Mouse (Mus musculus): ENCODE measurements around the gene Sipa1l2.

DNA sequence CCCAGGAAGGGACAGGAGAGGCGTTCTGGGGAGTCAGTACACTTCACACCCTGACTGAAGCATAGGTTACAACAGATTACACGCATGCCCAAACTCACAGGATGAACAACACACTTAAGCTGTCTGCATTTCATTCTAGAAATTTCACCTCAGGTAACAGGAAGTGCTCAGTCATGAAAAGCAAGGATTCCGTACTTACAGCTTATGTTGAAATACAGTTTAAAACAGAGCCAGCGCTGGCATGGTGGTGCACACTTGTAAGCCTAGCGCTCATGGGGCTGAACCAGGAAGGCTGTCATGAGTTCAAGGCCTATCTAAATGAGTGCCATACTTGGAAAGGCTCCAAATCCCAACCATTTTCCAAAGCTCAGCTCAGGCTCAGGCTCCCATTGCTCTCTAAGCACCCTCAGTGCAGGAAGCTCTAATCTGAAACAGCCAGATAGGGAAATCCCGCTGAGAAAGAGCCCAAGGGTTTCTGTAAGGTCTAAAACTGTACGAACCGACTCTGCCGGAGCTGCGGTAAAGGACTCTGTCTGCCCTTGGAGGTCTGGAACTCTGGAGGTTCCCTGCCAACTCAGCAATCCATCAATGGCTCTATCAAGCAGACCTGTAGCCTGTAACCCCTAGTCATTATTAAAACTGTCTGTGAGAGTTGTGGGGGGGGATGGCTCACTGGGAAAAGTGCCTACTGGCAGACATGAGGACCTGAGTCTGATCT lies 12.1 kb downstream of the Sipa1l2 start:
- TF ChIP-seq CTCF (conservative IDR thresholded peaks at IDR 0.05; ENCODE audit: insufficient read depth, insufficient read length, low read depth, low read length) (no peak), POLR2A (IDR thresholded peaks at IDR 0.05; ENCODE audit: low read depth, low read length) (no peak)
